ENCODE assay signal across 29 mouse cellular contexts in the genomic region with DNA sequence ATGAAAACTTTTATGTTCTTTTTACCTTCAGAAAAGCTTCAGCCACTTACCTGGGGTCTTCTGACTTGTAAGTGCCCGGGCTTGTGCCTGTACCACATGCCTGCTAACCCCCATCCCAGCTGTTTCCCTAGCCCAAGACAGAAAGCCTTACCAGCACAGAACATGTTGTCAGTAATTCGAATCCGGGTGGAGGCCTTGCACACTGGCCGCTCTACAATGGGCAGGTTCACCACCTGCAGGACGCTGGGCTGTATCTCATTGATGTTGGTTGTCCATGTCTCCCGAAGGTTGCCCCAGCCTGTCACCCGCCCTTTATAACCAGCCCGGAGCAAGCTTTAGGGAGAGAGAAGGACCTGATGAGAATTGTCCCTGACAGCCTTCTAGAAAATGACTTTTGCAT. TPM values are rescaled to one million over a fixed set of nuclear protein-coding genes. Genes with fewer than 3 reads are reported as not detected.
"Had no signal": no experiment of that assay in that cellular context is flagged by ENCODE, and none has a peak within 500 bp of the region (broad histone marks: within the 10 kb centered on the region; RNA-seq: fewer than 3 reads in every experiment).

No protein-coding gene starts in this region.

- H3K27me3 ChIP-seq: embryonic facial prominence, embryonic 12.5 days; embryonic facial prominence, embryonic 13.5 days; embryonic facial prominence, embryonic 15.5 days; forebrain, embryonic 12.5 days; forebrain, embryonic 13.5 days; forebrain, embryonic 15.5 days had no signal

- H3K9me3 ChIP-seq: embryonic facial prominence, embryonic 10.5 days; embryonic facial prominence, embryonic 12.5 days; embryonic facial prominence, embryonic 13.5 days; embryonic facial prominence, embryonic 15.5 days; forebrain, embryonic 10.5 days; forebrain, embryonic 12.5 days; forebrain, embryonic 13.5 days; forebrain, embryonic 15.5 days had no signal

- H3K27ac ChIP-seq: embryonic facial prominence, embryonic 10.5 days; embryonic facial prominence, embryonic 12.5 days; embryonic facial prominence, embryonic 13.5 days; embryonic facial prominence, embryonic 15.5 days; forebrain, embryonic 10.5 days; forebrain, embryonic 12.5 days; forebrain, embryonic 13.5 days; forebrain, embryonic 15.5 days; gastrocnemius, adult 2 months; heart, adult 2 months had no signal

- DNase-seq: cerebellum, adult 8-10 months; cerebellum, adult 9-10 months; cerebellum, adult 9-11 months; cerebellum, postnatal 10 days; cerebellum, postnatal 14 days; cerebellum, postnatal 25 days; cerebellum, postnatal 36 days; embryo, embryonic 11 days; forebrain, postnatal 0 days; gastrocnemius, adult 2 months; gastrocnemius, postnatal 10 days; gastrocnemius, postnatal 14 days; gastrocnemius, postnatal 25 days; gastrocnemius, postnatal 36 days; heart, adult 18-20 months; heart, adult 2 months had no signal

- H3K36me3 ChIP-seq: embryonic facial prominence, embryonic 12.5 days had no signal

- H3K4me3 ChIP-seq: embryonic facial prominence, embryonic 10.5 days; embryonic facial prominence, embryonic 12.5 days; embryonic facial prominence, embryonic 13.5 days; embryonic facial prominence, embryonic 15.5 days; erythroblast, embryonic 14.5 days; forebrain, embryonic 10.5 days; forebrain, embryonic 12.5 days; forebrain, embryonic 13.5 days; forebrain, embryonic 15.5 days; gastrocnemius, adult 2 months; heart, adult 2 months had no signal

- H3K4me1 ChIP-seq: embryonic facial prominence, embryonic 10.5 days; embryonic facial prominence, embryonic 12.5 days; embryonic facial prominence, embryonic 13.5 days; embryonic facial prominence, embryonic 15.5 days; forebrain, embryonic 10.5 days; forebrain, embryonic 12.5 days; forebrain, embryonic 13.5 days; forebrain, embryonic 15.5 days had no signal

RNA-seq across cellular contexts. Expression of a gene that starts 8.0 kb away (rescaled TPM):
- total RNA-seq: forebrain, postnatal 0 days; granulocyte monocyte progenitor cell, adult 5-6 weeks; heart, adult 18-20 months; heart, adult 2 months had no signal
- polyA plus RNA-seq: embryonic facial prominence, embryonic 11.5 days; forebrain, embryonic 10.5 days; forebrain, embryonic 11.5 days; forebrain, embryonic 16.5 days; forebrain, postnatal 0 days; heart, adult 2 months had no signal
